Mouse (Mus musculus) thymus, adult 2 months (tissue): Measurements from ENCODE around the gene Asb5. TPM values are rescaled to one million over a fixed set of nuclear protein-coding genes. Genes with fewer than 3 reads are reported as not detected.

Experiments used
- DNase-seq: peaks from one replicate; pipeline ENCODE4 v3.0.0; 2021
- H3K27ac ChIP-seq: fragments of 200-500 bp; 2 replicates; pipeline ENCODE4 v1.5.1; 2012; ENCODE audit warnings: low read length, control low read depth; ENCODE audit not compliant: control insufficient read depth, insufficient read depth
- H3K27me3 ChIP-seq: fragments of 200-500 bp; 2 replicates; pipeline ENCODE4 v1.6.1; 2012; ENCODE audit warnings: mild to moderate bottlenecking, low read length, moderate library complexity, mixed read lengths; ENCODE audit not compliant: control insufficient read depth, insufficient read depth
- H3K36me3 ChIP-seq: fragments of 200-500 bp; 2 replicates; pipeline ENCODE4 v1.6.1; 2012; ENCODE audit warnings: mild to moderate bottlenecking, low read length, moderate library complexity; ENCODE audit not compliant: control insufficient read depth, insufficient read depth
- H3K4me1 ChIP-seq: fragments of 200-500 bp; replicated peaks from 2 replicates; pipeline ENCODE4 v1.6.1; 2012; ENCODE audit warnings: low read length; ENCODE audit not compliant: control insufficient read depth, insufficient read depth
- H3K4me3 ChIP-seq: fragments of 200-500 bp; 2 replicates; pipeline ENCODE4 v1.5.1; 2012; ENCODE audit warnings: mild to moderate bottlenecking, low read length, control low read depth, moderate library complexity; ENCODE audit not compliant: control insufficient read depth, insufficient read depth
- CTCF ChIP-seq: fragments of 200-500 bp; IDR thresholded peaks from 2 replicates; pipeline ENCODE4 v1.5.1; 2012; ENCODE audit warnings: mild to moderate bottlenecking, control low read depth, low read length, moderate library complexity, borderline replicate concordance; ENCODE audit not compliant: control insufficient read depth, poor library complexity, insufficient read depth; ENCODE audit errors: extremely low read depth
- POLR2A ChIP-seq: fragments of 200-500 bp; IDR thresholded peaks from 2 replicates; pipeline ENCODE4 v1.6.1; 2012; ENCODE audit warnings: mild to moderate bottlenecking, low read length, control low read depth, moderate library complexity; ENCODE audit not compliant: control insufficient read depth, poor library complexity, insufficient read depth; ENCODE audit errors: extremely low read depth
- WGBS: fragments of 180-500 bp; shearing (Covaris S2); methylation state at CpG from one replicate; pipeline ENCODE4 v1.1.7; 2018; 5-methylcytosine and 5-hydroxymethylcytosine counted together
- polyA plus RNA-seq: library from polyadenylated mRNA; depleted of rRNA; stranded (reverse); fragments of >200 nt; gene quantifications from 2 replicates; pipeline ENCODE4 v1.2.3, GENCODE M21; 2012

Gene Asb5
- polyA plus RNA-seq, 1 experiment: 1.8 TPM

DNA sequence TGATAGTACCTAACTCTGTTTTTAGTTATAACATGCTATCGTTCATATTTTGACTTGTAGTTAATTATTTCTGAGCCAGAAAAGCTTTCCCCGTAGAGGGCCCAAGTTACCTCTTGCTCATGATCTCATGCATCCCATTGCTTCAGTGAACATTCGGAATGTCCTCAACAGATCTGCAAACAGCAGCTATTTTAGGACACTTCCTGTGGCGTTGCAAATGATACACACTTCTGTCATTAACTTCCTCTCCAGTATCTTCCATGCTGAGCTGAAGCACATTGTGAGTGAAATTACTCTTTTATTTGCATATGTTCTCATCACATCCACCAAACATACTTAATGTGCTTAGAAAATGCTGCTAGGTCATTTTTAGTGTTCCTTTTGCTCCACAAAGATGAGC is 32.8 kb downstream of the Asb5 start:
- H3K36me3 ChIP-seq: no peaks in the 10 kb centered on the region
- no peak overlapping the region for H3K27ac ChIP-seq
- no peaks in the 10 kb centered on the region for H3K27me3 ChIP-seq
- H3K4me3 ChIP-seq: no peak overlapping the region
- TF ChIP-seq CTCF (no peak), POLR2A (no peak)
- DNase-seq: no peak
- no peaks in the 10 kb centered on the region for H3K4me1 ChIP-seq
- WGBS: 49% methylated on average over 4 of the region's 4 CpGs

DNA sequence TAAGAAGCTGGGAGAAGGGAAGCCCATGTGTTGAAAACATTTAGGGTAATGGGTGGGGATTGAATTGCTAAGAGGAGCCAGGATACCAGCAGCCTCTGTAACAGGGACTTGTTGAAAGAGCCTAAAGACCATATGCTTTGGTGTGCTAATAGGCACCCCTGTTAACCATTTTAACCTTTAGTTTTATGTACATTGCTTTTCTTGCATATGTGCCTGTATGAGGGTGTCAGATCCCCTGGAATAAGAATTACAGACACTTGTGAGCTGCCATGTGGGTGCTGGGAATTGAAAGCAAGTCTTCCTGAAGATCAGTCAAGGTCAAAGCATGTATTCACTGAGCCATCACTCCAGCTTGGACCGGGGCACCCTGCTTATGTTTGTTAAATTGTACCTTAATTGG is 35.8 kb downstream of the Asb5 start:
- no peak overlapping the region for H3K4me3 ChIP-seq
- no peak overlapping the region for H3K27ac ChIP-seq
- no peak for DNase-seq
- 92% methylated on average over 1 of the region's 1 CpGs for WGBS
- H3K36me3 ChIP-seq: no peaks in the 10 kb centered on the region
- H3K27me3 ChIP-seq: no peaks in the 10 kb centered on the region
- TF ChIP-seq CTCF (no peak), POLR2A (no peak)
- no peaks in the 10 kb centered on the region for H3K4me1 ChIP-seq

DNA sequence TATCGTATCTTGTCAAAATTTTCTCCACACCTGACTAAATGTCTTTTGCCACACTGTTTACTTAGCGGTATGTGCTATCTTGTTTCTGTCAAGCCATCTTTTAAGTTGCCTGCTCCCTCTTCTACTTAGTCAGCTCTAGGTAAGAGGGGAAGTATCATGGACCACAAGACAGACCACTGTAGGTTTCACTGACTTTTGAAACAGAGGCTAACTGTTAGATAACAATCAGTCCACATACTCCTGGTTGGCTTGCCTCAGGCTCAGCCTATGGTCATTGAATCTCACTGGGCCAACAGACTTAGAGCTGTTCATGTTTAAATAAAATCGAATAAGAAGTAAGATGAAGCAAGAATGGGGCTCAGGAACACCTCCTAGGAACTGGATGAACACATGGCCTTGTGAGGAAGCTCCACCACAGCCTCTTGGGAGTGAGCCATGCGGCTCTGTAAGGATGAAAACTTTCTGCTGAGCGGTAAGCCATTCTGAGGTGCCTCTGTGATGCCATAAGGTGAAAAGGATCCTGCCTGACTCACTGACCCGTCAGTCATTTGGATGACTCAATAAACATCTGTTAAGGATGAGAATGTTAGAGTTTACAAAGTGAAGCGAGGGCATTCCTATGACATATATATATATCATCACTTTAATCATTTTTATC is 36.4 kb downstream of the Asb5 start:
- no peak for DNase-seq
- whole genome bisulfite sequencing: 77% methylated on average over 7 of the region's 7 CpGs
- no peaks in the 10 kb centered on the region for H3K4me1 ChIP-seq
- no peak overlapping the region for H3K4me3 ChIP-seq
- TF ChIP-seq CTCF (no peak), POLR2A (no peak)
- no peaks in the 10 kb centered on the region for H3K36me3 ChIP-seq
- no peaks in the 10 kb centered on the region for H3K27me3 ChIP-seq
- H3K27ac ChIP-seq: no peak overlapping the region

- H3K36me3 ChIP-seq: no peaks in the 10 kb centered on the region
- no peak overlapping the region for H3K4me3 ChIP-seq
- no peak for DNase-seq
- no peaks in the 10 kb centered on the region for H3K4me1 ChIP-seq
- no peaks in the 10 kb centered on the region for H3K27me3 ChIP-seq
- no peak for TF ChIP-seq CTCF
- WGBS: 89% methylated on average over 2 of the region's 2 CpGs
- no peak overlapping the region for H3K27ac ChIP-seq
Observed at GRCm38 (mm10) chr8:54567168-54567567, 37.8 kb downstream of the Asb5 start.

- 89% methylated on average over 15 of the region's 15 CpGs for WGBS
- no peak overlapping the region for H3K4me3 ChIP-seq
- no peaks in the 10 kb centered on the region for H3K4me1 ChIP-seq
- no peak for TF ChIP-seq POLR2A
- TF ChIP-seq CTCF: no peak
- H3K27ac ChIP-seq: no peak overlapping the region
- no peak for DNase-seq
- no peaks in the 10 kb centered on the region for H3K27me3 ChIP-seq
- no peaks in the 10 kb centered on the region for H3K36me3 ChIP-seq
Observed at GRCm38 (mm10) chr8:54570618-54571609, 41.5 kb downstream of the Asb5 start.

DNA sequence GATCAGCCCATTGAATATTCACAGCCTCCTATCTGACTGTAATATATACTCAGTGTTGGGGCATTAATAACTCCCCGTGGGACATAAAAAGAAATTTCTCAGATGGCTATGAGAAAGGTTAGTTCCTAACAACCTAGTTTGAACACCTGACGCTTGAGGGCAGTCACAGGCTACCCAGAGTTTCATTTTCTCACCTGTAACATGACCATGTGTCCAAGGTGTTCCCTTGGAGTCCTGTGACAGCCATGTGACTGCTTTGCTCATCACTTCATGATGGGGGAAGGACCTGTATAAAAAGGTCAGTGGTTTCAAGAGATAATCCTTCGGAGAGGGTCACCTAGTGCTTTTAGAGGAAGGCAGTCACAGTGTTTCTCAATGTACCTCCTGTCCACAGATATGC is 52.1 kb downstream of the Asb5 start:
- DNase-seq: no peak
- no peaks in the 10 kb centered on the region; the same call in 1 of the 2 replicates for H3K27me3 ChIP-seq
- WGBS: 93% methylated on average over 3 of the region's 3 CpGs
- TF ChIP-seq POLR2A (no peak), CTCF (no peak)
- no peaks in the 10 kb centered on the region for H3K4me1 ChIP-seq
- H3K36me3 ChIP-seq: no peaks in the 10 kb centered on the region
- no peak overlapping the region for H3K27ac ChIP-seq
- no peak overlapping the region for H3K4me3 ChIP-seq

DNA sequence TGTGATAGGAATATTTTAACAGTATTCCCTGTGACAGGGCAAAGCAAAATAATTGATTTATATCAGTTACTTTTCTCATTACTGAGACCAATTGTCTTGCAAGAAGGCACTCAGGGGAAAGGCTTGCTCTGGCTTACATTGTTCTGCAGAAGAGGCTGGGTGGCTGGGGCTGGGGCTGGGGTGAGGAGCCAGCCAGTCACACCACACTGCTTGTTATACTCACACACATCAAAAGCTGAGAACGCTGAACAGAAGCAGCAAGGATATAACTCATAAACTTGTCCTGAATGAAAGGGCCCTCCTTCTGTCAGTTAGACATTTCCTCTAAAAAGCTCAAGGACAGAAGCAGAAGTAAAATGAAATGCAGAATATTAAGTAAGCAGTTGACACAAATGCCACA is 53.5 kb downstream of the Asb5 start:
- no peak for DNase-seq
- WGBS: 2% methylated on average over 1 of the region's 1 CpGs
- Histone ChIP-seq H3K27ac (no peak overlapping the region), H3K36me3 (no peaks in the 10 kb centered on the region), H3K4me3 (no peak overlapping the region), H3K27me3 (no peaks in the 10 kb centered on the region; the same call in 1 of the 2 replicates), H3K4me1 (no peaks in the 10 kb centered on the region)
- TF ChIP-seq POLR2A (no peak), CTCF (no peak)
